Mouse (Mus musculus): ENCODE measurements around the gene Smoc1.

Smoc1 gene

GRCm38 (mm10) chr12:81024993-81025392, 1.6 kb upstream of the Smoc1 start:
- in situ Hi-C loops (cut with MboI, MseI): no loop called here

GRCm38 (mm10) chr12:81026995-81027942, 661 bp downstream of the Smoc1 start:
- in situ Hi-C loops (cut with MboI, MseI): no loop called here

DNA sequence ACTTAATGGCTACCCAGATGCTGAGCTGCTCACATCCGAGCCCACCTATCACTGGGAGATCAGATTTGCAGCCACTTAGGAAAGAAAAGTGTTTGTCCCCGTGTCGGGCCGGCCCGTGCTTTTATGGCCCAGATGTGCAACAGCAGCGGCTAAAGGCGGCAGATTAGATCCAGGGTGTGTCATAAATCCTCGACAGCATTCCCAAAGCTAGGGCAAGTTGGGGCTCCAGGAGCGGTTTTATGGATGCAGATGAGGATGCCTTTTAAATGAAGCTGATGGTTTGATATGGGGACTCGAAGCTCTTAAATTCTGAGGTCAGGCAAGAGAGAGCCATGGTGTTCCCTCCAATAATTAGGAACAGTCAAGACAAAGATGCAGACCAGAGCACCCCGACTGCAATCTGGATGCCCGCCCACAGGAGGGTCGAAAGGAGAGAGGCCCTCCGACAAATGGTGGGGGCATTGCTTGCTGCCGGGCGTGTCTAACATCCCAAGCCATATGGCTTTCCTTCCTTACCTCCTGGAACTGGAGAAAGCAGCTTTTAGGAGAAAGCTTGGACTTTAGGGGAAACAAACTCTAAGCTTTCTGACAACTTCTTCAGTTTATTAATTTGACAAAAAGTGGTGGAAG, 1.8 kb downstream of the Smoc1 start:
- in situ Hi-C loops (cut with MboI, MseI): no loop called here

DNA sequence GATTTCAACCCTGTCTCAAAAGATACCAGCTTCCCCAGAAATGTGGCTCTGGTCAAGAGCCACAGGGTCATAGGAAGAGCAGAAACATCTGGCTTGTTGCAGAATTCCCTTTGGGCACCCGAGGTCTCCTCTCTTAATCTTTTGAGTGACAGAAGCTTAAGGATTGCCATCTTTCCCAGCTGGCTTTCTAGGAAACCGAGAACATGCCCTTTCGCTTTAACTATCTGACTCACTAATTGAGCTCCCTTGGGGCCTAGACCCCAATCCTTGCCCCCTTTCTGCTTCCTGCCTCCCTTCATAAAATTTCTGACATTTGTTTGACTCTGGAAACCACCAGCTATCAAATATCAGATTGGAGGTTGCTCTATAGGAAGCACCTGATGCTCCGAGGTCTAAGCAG, 3.1 kb downstream of the Smoc1 start:
- in situ Hi-C loops (cut with MboI, MseI): no loop called here

- in situ Hi-C loops (cut with MboI, MseI): no loop called here
Observed at GRCm38 (mm10) chr12:81031579-81031978, 5.0 kb downstream of the Smoc1 start.

DNA sequence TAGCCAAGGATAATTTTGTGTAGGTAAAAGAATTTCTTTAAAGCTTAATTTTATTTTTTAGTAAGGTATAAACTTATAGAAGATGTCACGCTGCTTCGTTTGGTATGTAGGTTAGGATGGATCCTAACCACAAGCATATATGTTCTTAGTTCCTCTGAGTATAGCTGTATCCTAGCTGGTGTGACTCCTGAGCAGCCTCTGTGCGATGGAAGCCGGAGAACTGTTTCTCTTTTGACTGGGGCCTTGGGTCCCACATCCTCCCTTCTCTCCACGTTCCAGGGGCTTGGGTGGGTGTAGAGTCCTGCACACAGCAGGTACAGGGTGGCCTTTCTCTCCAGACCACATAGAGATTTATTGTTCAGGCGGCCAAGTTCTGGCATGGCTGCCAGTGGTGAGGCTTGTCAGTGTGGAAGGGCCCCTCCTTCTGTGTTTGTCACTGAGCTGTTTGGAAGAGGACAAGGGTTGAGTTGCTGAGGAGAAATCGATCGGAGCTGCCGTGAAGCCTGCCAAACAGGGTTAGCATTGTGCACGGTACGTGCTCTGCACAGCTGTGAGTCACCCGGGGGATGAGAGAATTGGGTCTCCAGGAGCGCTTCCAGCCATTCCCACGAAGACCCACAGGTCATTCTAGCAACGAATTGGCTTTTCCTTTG, 6.9 kb downstream of the Smoc1 start:
- in situ Hi-C loops (cut with MboI, MseI): no loop called here

GRCm38 (mm10) chr12:81034042-81034417, 7.4 kb downstream of the Smoc1 start:
- in situ Hi-C loops (cut with MboI, MseI): no loop called here

DNA sequence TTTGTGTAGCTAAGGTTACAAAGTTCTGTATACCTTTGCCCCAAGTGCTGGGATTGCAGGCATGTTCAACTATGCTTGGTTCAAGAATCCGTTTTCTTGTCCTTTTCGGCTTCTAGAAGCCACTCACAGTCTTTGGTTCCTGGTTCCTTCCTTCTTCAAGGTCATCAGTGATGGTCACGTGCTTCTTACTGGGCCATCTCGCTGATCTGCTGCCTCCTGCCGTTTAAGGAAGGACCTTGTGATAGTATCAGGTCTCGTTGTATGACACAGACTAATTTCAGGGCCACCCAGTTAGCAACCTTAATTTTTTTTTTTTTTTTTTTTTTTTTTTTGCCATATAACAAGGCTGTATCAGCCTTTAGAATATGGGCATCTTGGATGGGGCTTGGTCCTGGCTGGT, 9.2 kb downstream of the Smoc1 start:
- in situ Hi-C loops (cut with MboI, MseI): no loop called here

GRCm38 (mm10) chr12:81043616-81044015, 17.0 kb downstream of the Smoc1 start:
- in situ Hi-C loops (cut with MboI, MseI): loop anchor here (10.0 kb wide), 1 partner anchor 1059 kb away; no protein-coding TSS in a partner anchor

GRCm38 (mm10) chr12:81046926-81047325, 20.3 kb downstream of the Smoc1 start:
- in situ Hi-C loops (cut with MboI, MseI): loop anchor here (10.0 kb wide), 1 partner anchor 1062 kb away; no protein-coding TSS in a partner anchor

- in situ Hi-C loops (cut with MboI, MseI): loop anchor here (10.0 kb wide), 1 partner anchor 1065 kb away; no protein-coding TSS in a partner anchor
Observed at GRCm38 (mm10) chr12:81049661-81050060, 23.1 kb downstream of the Smoc1 start.

DNA sequence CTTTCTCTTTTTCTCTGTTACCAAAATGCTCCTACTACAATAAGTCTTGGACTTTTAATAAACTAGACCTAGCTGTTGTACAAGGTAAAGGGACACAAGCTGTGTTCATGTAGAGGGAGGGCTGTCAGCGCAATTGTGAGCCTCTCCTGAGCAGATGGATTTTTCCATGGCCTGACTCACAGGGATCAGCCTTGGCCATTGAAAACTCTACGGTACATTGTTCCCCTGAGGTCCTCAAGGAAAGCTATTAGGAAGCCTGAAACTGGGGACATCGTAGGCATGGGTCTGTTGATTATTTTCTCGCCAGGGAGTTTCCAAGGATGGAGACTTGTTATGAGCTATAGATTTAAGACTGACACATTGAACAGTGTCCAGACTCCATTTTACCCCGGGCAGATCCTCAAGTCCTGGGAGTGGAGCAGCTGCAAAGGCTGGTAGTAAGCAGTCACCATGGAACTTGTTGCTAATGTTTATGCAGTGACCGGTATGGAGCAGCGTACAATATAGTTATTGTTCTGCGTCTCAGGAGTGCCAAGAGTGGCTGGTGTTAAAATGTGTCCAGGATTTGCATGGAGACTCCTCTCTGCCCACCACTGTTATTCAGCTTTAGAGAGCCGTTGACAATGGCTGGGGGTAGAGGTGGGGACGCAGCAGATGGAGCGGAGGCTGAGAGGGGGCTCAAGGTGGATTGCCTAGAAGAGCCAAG, 28.5 kb downstream of the Smoc1 start:
- in situ Hi-C loops (cut with MboI, MseI): no loop called here

GRCm38 (mm10) chr12:81055811-81056210, 29.2 kb downstream of the Smoc1 start:
- in situ Hi-C loops (cut with MboI, MseI): no loop called here

DNA sequence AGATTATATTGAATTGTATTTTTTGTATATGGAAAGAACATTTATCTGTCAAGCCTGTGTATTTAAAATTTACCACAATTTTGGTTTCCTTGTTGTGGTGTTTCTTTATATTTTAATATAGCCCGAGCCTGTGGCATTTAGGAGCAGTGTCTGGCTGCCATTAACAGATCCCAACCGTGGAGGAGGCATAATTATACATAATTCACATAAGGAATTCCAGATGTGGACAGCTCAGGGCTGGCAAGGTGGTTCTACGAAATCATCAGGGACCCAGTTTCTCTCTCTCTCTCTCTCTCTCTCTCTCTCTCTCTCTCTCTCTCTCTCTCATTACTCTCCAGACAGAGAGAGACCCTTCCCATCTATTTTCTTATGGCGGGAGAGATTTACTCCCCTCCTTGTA, 31.0 kb downstream of the Smoc1 start:
- in situ Hi-C loops (cut with MboI, MseI): no loop called here

GRCm38 (mm10) chr12:81058561-81058960, 32.0 kb downstream of the Smoc1 start:
- in situ Hi-C loops (cut with MboI, MseI): no loop called here

GRCm38 (mm10) chr12:81061831-81062361, 35.3 kb downstream of the Smoc1 start:
- in situ Hi-C loops (cut with MboI, MseI): no loop called here

- in situ Hi-C loops (cut with MboI, MseI): no loop called here
Observed at GRCm38 (mm10) chr12:81063336-81063955, 36.8 kb downstream of the Smoc1 start.

DNA sequence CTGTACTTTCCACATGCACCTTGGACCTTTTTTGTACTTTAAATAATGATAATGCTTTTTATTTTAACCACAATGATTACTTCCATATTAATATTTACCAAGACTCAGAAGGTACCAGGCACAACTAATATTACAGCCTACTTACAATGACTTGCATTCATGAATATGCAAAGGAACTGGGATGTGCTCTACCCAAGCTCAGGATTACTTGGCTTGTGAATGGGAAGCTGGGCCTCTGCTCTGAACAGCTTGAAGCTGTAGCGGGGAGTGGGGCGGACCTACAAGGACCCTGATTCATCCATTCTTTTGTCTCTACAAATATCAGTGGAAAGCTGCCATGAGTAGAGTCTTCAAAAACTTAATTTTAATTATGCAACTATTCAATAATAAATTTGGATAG, 47.5 kb downstream of the Smoc1 start:
- in situ Hi-C loops (cut with MboI, MseI): no loop called here

GRCm38 (mm10) chr12:81074941-81075340, 48.3 kb downstream of the Smoc1 start:
- in situ Hi-C loops (cut with MboI, MseI): no loop called here

- in situ Hi-C loops (cut with MboI, MseI): no loop called here
Observed at GRCm38 (mm10) chr12:81077953-81078646, 51.5 kb downstream of the Smoc1 start.

Measured in regulatory T cell (primary cell).